Mouse (Mus musculus) megakaryocyte, embryonic 14.5 days (primary cell): ENCODE data around the gene Rinl. TPM values are rescaled to one million over a fixed set of nuclear protein-coding genes. Genes with fewer than 3 reads are reported as not detected.

Experiments used
- H3K27me3 ChIP-seq: replicated peaks from 2 replicates; pipeline ENCODE3; 2012; ENCODE audit warnings: inconsistent platforms
- H3K36me3 ChIP-seq: replicated peaks from 2 replicates; pipeline ENCODE3; 2012; ENCODE audit warnings: low read length, inconsistent platforms, mixed read lengths
- H3K4me1 ChIP-seq: 2 replicates; pipeline ENCODE4 v1.6.1; 2012; ENCODE audit warnings: inconsistent platforms
- H3K4me3 ChIP-seq: replicated peaks from 2 replicates; pipeline ENCODE3; 2012; ENCODE audit warnings: moderate library complexity, mild to moderate bottlenecking, inconsistent platforms
- H3K9me3 ChIP-seq: 2 replicates; pipeline ENCODE4 v1.6.1; 2012; ENCODE audit warnings: inconsistent platforms
- FLI1 ChIP-seq: IDR thresholded peaks from 2 replicates; pipeline ENCODE4 v1.6.1; 2012; ENCODE audit warnings: low read length, inconsistent platforms, mixed read lengths
- GATA1 ChIP-seq: IDR thresholded peaks from 3 replicates; pipeline ENCODE4 v1.6.1; 2012; ENCODE audit warnings: mixed read lengths, low read length, inconsistent platforms, borderline replicate concordance
- polyA plus RNA-seq: library from polyadenylated mRNA; stranded (reverse); fragments of >175 nt; gene quantifications from 2 replicates; pipeline ENCODE4 v1.2.3, GENCODE M21; 2012; ENCODE audit warnings: low replicate concordance; ENCODE audit not compliant: insufficient read depth

The Rinl gene
- polyA plus RNA-seq, 1 experiment, result 66.7 TPM

- TF ChIP-seq FLI1, result no peak
- H3K4me3 ChIP-seq, result no peak overlapping the region
- no peaks in the 10 kb centered on the region for H3K9me3 ChIP-seq
- H3K27me3 ChIP-seq, result no peaks in the 10 kb centered on the region
- peaks cover 93% of the 10 kb centered on the region for H3K4me1 ChIP-seq
- peaks cover 77% of the 10 kb centered on the region for H3K36me3 ChIP-seq
Measured at GRCm38 (mm10) chr7:28821261-28821831, 32.6 kb downstream of the Rinl start.

GRCm38 (mm10) chr7:28822556-28822955 lies 33.8 kb downstream of the Rinl start:
- TF ChIP-seq FLI1 (no peak), GATA1 (no peak)
- Histone ChIP-seq H3K4me1 (peaks cover 90% of the 10 kb centered on the region), H3K9me3 (no peaks in the 10 kb centered on the region), H3K27me3 (no peaks in the 10 kb centered on the region), H3K4me3 (peak overlapping the region; percentile 44), H3K36me3 (peaks cover 72% of the 10 kb centered on the region)

- Histone ChIP-seq H3K27me3 (no peaks in the 10 kb centered on the region), H3K9me3 (no peaks in the 10 kb centered on the region), H3K4me3 (peak overlapping the region; percentile 65), H3K36me3 (peaks cover 72% of the 10 kb centered on the region), H3K4me1 (peaks cover 89% of the 10 kb centered on the region)
- TF ChIP-seq GATA1 (no peak), FLI1 (no peak)
Measured at GRCm38 (mm10) chr7:28822993-28823903, 34.5 kb downstream of the Rinl start.

- Histone ChIP-seq H3K4me1 (peaks cover 82% of the 10 kb centered on the region), H3K9me3 (no peaks in the 10 kb centered on the region)
Measured at GRCm38 (mm10) chr7:28823932-28824331, 35.2 kb downstream of the Rinl start.

GRCm38 (mm10) chr7:28824941-28825685 lies 36.3 kb downstream of the Rinl start, which contains the start of gene Ech1:
Ech1 (plus strand) TSS chr7:28825217.
- Histone ChIP-seq H3K4me1 (peaks cover 78% of the 10 kb centered on the region), H3K36me3 (peaks cover 72% of the 10 kb centered on the region), H3K4me3 (peak within 1 kb of the TSS; percentile 93), H3K27me3 (no peaks in the 10 kb centered on the region), H3K9me3 (no peaks in the 10 kb centered on the region)
- no peak for TF ChIP-seq FLI1
- TF ChIP-seq GATA1, result no peak

More at GRCm38 (mm10) chr7:28823932-28824331, 35.2 kb downstream of the Rinl start:
- H3K27me3 ChIP-seq, result no peaks in the 10 kb centered on the region
- H3K36me3 ChIP-seq, result peaks cover 71% of the 10 kb centered on the region
- TF ChIP-seq FLI1, result no peak
- TF ChIP-seq GATA1, result no peak
- H3K4me3 ChIP-seq, result no peak overlapping the region

GRCm38 (mm10) chr7:28825686-28826401 lies 37.1 kb downstream of the Rinl start:
- peak overlapping the region; percentile 93 for H3K4me3 ChIP-seq
- H3K9me3 ChIP-seq, result no peaks in the 10 kb centered on the region
- peaks cover 72% of the 10 kb centered on the region for H3K36me3 ChIP-seq
- peaks cover 78% of the 10 kb centered on the region for H3K4me1 ChIP-seq
- H3K27me3 ChIP-seq, result no peaks in the 10 kb centered on the region
- TF ChIP-seq FLI1 (no peak), GATA1 (no peak)

- peaks cover 72% of the 10 kb centered on the region for H3K36me3 ChIP-seq
- H3K4me1 ChIP-seq, result peaks cover 78% of the 10 kb centered on the region
- no peak for TF ChIP-seq GATA1
- TF ChIP-seq FLI1, result no peak
Measured at GRCm38 (mm10) chr7:28826402-28826772, 37.6 kb downstream of the Rinl start.

GRCm38 (mm10) chr7:28827338-28827737 lies 38.6 kb downstream of the Rinl start:
- TF ChIP-seq FLI1 (no peak), GATA1 (no peak)
- H3K9me3 ChIP-seq, result no peaks in the 10 kb centered on the region
- H3K27me3 ChIP-seq, result no peaks in the 10 kb centered on the region
- H3K4me3 ChIP-seq, result no peak overlapping the region
- peaks cover 78% of the 10 kb centered on the region for H3K4me1 ChIP-seq
- peaks cover 72% of the 10 kb centered on the region for H3K36me3 ChIP-seq

More at GRCm38 (mm10) chr7:28826402-28826772, 37.6 kb downstream of the Rinl start:
- Histone ChIP-seq H3K4me3 (peak overlapping the region; percentile 93), H3K9me3 (no peaks in the 10 kb centered on the region), H3K27me3 (no peaks in the 10 kb centered on the region)

GRCm38 (mm10) chr7:28829821-28830220 lies 41.1 kb downstream of the Rinl start:
- no peaks in the 10 kb centered on the region for H3K27me3 ChIP-seq
- TF ChIP-seq FLI1 (no peak), GATA1 (no peak)
- peaks cover 70% of the 10 kb centered on the region for H3K36me3 ChIP-seq
- H3K9me3 ChIP-seq, result no peaks in the 10 kb centered on the region
- H3K4me1 ChIP-seq, result peaks cover 66% of the 10 kb centered on the region
- no peak overlapping the region for H3K4me3 ChIP-seq
